Mouse (Mus musculus) right cerebral cortex, adult 18-20 months (tissue): ENCODE results near the gene Tppp3.

Source experiments
- DNase-seq: peaks from one replicate; pipeline ENCODE4 v3.0.0; 2022; ENCODE audit warnings: mixed read lengths

Gene Tppp3

DNA sequence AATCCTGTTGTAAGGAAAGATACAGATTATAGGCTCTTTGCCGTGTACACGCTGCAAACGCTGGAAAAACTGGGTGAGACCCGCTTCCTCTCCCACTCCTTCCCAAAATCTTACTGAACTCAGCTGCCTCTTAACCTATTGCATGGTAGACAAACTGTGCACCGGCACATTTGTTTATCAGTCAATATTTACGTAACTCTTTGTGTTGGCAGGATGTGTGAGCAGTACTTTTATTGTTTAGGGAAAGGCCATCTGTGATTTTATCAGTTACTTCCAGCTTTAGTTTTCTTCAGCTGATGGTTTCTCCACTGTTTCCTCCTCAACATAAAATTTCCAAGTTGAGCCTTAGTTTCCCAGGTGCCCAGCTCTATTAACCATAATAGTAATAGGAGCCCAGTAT lies 44.4 kb downstream of the Tppp3 start:
- DNase-seq: no peak

DNA sequence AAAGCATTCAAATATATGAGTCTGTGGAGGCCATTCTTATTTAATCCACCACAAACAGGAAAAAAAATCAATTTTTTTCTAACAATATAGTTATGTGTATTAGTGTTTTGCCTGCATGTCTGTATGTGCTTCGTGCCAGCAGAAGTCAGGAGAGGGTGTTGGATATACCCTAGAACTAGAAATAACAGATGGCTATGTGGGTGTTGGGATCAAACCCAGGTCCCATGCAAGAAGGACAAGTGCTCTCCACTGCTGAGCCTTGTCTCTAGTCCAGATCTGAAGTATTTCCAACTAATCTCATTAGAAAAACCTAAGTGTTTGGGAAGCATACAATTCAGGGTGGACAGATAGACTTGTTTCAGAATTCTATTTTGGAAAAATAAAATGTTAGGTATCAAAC lies 49.3 kb downstream of the Tppp3 start:
- no peak for DNase-seq

DNA sequence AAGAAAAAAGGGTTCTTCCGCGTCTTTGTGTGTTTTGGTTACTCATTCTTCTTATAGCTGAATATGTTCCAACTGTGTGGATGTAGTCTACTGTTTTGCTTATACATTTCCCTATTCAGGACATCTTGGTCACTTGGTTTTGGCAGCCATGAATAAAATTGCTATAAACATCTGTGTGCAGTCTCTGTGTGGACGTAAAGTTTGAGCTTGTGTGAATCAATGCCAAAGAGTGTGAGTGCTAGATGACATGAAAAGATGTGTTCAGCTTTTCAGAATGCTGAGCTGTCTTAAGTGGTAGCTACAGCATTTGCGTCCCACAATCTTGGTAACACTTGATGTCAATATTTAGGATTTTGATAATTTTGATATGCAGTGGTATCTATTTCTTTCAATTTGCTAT lies 51.5 kb downstream of the Tppp3 start:
- no peak for DNase-seq

DNA sequence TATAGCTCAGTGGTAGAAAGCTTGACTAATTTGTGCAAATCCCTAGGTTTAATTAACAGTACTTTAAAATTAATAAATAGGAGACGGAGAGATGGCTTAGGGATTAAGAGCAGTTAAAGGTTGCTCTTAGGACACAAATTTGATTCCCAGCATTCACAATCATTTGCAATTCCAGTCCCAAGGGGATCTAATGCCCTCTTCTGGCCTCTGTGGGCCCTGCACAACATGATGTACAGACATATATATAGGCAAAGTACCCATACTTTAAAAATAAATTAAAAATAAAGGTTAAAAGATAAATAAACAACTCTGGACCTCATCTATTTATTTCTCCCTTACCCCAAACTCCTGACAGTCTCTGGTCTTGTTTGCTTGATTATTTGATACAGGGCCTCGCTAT lies 52.3 kb downstream of the Tppp3 start:
- DNase-seq: no peak
